Mouse (Mus musculus): Measurements from ENCODE around the gene Polr3gl.

Gene Polr3gl

DNA sequence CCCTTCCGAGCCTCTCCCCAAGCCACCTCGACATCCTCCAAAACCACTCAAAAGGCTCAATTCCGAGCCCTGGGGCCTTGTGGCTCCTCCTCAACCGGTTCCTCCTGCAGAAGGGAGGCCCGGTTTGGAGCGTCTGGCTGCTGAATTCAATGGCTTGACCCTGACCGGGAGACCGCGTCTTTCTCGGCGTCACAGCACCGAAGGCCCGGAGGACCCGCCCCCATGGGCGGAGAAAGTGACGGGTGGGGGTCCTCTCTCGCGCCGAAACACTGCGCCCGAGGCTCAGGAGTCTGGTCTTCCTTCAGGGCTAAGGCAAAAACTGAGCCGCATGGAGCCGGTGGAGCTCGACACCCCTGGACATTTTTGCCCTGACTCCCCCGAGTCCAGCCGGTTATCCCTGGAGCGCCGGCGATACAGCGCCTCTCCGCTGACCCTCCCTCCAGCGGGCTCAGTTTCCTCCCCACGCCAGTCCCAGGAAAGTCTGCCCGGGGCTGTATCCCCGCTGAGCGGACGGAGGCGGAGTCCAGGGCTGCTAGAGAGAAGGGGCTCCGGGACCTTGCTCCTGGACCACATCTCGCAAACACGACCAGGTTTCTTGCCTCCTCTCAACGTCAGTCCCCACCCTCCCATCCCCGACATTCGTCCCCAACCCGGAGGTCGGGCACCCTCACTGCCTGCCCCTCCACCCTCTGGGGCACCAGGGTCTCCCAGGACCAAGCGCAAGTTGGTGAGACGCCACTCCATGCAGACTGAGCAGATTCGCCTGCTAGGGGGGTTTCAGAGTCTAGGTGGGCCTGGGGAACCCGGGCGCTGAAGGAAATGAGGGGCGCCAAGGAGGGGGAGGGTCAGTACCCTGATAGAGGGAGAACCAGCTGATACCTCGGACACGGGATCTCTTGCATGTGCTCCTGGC, 4.4 kb upstream of the Polr3gl start:
- no peak for ATAC-seq (ENCODE audit: low TSS enrichment)

DNA sequence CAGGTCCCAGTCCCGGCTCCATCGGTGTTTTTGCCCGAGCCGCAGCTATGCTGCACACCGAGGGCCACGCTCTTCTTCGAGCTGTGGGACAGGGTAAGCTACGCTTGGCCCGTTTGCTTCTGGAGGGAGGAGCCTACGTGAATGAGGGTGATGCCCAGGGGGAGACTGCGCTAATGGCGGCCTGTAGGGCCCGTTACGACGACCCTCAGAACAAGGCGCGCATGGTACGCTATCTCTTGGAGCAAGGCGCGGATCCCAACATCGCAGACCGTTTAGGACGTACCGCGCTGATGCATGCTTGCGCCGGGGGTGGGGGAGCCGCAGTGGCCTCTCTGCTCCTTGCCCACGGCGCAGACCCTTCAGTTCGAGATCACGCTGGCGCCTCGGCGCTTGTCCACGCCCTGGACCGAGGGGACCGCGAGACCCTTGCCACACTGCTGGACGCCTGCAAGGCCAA, 3.5 kb upstream of the Polr3gl start:
- no peak for ATAC-seq (ENCODE audit: low TSS enrichment)

DNA sequence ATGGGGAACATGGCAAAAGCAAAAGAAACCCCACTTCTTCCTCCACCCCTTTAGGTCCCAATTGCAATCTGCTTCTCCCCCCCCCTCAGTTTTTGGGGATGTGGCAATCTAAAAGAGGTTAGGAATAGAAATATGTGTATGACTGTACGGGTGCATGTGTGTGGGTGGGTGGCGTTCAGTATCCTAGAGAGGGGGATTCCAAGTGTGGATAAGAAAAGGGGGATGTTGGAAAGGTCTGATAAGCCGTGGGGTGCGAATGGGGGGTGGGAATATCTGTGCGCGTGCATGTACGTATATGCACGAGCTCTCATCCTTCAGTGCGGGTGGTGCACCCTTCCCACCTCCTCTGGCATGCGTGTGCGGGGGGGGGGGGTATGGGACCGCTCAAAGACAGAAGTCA, 2.9 kb upstream of the Polr3gl start:
- no peak for ATAC-seq (ENCODE audit: low TSS enrichment)

DNA sequence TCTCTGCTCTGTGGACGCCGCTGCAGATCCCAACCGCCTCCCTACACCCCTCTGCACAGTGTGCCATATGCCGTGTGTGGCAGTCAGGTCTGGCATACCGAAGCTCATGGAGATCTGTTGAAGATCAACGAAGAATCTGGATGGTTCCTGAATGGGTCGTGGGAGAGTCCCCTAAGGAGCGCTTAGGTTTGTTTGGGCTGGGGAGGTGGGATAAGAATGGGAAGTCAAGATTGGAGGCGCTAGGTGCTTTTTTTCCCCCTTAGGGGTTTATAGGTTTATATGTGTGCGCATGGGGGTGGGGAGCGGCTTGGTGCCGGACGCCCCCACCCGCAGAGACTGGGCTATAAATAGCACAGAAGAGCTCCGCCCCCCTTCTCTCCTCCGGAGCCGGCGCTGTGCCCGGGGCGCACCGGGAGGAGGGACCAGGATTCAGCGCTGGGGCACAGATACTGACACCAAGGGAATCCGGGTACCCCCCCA, 2.3 kb upstream of the Polr3gl start, which contains the start of gene Ankrd34a:
Gene Ankrd34a, plus strand, starts transcription at position 409 of the 480 bp plus-strand sequence.
- peak; percentile 36 for ATAC-seq (ENCODE audit: low TSS enrichment)

DNA sequence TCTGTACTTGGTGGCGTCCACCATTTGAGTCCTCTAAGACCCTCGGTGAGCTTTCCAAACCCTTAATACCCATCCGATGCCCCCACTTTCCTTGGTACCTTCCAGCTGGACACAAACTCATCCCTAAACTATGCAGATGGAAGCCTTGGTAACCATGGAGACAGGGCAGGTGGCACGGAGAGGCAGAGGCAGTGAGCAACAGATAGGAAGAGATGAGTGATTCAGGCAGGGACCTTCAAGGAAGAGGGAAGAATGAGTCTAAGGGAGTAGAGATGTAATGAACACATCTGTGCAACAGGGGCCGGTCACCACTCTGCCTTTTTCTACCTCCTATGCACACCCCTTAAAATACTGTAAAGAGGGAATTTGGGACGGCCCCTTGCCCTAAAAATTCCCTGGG, 1.7 kb upstream of the Polr3gl start:
- ATAC-seq (ENCODE audit: low TSS enrichment), result peak; percentile 21; the same call in 1 of the 2 replicates

DNA sequence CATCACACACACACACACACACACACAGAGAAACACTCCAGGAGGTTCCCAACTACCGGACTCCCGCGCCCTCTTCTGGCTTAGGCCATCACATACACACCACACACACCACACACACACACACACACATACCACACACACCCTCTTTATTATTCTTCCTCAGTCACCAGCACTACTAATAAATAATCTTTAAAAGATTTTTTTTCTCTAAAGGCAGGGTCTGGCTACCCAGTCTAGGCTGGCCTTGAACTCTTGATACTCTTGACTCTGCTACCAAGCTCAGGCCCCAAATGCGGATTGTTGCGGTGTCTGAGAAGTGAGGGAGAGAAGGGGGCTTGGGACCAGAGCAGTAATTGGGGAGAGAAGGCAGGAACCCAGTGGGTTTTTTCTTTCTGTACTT, 870 bp upstream of the Polr3gl start:
- no peak for ATAC-seq (ENCODE audit: low TSS enrichment)

DNA sequence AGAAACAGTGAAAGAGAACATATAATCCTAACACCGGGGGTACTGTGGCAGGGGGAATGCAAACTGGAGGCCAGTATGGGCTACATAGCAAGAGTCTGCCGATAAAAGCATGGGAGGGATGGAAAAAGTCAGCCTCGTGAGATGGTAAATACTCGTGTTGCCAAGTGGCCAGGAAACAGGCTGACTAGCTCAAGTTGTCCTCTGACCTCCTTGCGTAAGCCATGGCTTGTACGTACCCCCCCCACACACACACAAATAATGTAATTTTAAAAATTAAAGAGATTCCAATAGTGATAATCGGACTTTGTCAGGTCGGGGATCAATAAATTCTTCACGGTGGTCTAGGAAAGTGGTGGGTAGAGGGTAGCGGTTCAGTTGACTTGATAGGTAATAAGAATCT, 607 bp downstream of the Polr3gl start:
- no peak for ATAC-seq (ENCODE audit: low TSS enrichment)

DNA sequence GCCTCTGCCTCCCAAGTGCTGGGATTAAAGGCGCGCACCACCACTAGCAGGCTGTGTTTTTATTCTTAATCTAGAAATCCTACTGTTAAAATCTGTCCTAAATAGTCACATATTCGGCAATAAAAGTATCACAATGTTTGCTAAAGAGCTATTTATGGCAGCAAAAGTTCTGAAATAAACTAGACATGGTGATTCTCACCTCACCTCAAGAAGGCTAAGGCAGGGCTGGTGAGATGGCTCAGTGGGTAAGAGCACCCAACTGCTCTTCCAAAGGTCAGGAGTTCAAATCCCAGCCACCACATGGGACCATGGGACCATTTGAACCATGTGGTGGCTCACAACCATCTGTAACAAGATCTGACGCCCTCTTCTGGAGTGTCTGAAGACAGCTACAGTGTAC, 3.3 kb downstream of the Polr3gl start:
- ATAC-seq (ENCODE audit: low TSS enrichment), result no peak

DNA sequence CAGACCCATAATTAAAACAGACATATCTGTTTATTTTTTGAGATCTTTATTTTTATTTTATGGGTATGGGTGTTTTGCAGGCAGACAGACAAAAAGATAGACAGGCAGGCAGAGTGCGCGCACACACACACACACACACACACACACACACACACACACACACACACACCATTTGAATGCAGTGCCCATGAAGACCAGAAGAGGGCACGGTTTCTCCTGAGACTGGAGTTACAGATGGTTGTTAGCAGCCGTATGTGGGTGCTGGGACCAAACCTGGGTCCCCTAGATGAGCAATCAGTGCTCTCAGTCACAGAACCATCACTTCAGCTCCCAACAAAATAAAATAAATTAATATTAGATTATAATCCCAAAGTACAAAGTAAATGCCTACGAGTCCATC, 10.6 kb downstream of the Polr3gl start:
- ATAC-seq (ENCODE audit: low TSS enrichment), result no peak

DNA sequence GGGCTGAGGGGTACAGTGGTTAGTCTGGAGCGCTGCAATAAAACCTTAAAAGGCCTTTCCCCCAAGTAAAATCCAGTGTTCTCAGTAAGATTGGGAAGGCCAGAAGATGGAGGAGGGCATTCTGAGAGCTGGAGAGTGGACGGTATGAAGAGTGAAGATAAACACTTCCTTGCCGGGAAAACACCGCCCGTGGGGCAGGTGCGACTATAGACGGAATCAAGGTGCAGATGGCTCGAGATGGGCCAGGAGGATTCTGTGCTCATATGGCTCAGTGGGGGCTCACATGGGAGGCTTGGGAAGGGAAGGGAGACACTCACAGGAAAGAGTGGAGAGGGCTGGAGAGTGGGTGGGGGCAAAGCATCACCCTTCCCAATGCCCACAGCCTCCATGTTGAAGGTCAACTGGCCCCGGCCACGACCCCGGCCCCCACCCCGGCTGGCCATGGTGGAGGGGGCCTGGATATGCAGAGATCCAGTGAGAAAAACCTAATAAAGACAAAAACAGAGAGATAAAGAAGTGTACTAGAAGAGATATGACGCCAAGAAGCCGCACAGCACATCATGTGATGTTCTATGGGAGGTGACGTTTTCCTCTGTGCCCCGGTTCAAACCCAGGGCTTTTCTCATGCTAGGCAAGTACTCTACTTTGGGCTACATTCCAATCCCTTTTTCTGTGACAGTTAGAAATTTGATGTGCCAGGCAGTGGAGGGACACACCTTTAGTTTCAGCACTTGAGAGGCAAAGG, 12.0 kb downstream of the Polr3gl start:
- no peak for ATAC-seq (ENCODE audit: low TSS enrichment)

DNA sequence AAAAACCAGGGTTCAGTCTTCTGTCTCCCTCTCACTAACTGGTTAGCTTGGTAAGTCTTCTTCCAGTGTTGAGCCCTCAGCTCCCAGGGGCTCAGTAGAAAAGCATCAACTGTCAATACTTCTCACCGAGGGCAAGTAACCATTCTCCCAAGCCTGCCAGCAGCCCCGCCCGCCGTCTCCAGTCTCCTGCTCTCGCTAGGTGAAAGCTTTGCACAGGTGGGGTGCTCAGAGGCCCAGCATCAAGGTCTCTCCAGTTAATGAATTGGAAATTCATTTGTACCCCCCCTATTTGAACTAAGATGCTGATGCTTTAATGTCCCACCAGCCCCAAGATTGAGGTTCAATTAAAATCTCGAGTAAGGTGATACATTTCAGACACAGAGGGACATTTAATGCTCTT, 12.8 kb downstream of the Polr3gl start:
- no peak for ATAC-seq (ENCODE audit: low TSS enrichment)

DNA sequence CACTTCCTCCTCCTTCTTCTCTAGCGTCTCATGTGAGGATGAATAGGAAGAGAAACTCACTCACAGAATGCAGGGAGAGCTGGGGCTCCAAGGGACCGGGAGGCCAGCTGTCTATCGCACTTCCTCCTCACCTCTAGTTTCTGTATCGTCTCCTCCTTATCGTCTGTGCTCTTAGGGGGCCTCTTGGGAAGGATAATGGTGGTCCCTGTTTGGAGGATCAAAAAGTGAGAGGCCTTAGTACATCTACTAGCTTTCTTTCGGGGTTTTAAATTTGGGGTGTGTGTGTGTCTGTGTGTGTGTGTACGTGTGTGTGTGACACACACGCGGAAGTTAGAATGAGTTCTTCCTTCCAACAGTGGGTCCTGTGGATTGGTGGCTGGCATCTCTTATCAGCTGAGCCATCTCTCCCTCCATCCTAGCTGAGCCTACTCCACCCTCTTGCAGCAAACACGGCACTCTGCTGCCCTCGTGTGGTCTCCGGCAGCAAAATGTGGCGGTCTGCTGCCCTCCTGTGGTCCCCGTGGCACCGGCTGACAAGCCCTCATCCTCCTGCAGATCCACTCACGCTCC, 14.0 kb downstream of the Polr3gl start:
- peak; percentile 78 for ATAC-seq (ENCODE audit: low TSS enrichment)

DNA sequence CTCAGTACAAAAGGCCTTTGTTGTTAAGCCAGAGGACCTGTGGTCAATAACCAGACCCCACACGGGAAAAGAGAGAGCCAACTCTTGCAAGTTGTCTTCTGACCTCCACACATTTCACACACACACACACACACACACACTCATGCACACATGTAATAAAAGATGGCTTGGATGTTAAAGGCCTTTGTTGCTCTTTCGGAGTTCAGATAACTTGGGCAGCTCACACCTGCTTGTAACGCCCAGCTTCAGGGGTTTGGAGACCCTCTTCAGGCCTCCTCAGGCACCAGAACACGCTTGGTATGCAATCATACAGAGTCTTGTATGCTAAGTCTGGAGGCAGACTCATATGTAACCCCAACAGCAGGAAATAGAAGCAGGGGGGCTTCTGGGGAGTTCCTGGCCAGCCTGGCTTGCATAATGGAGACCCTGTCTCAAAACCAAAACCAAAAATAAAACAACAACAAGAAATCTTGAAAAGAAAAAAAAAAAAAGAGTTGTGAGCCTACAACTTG, 14.7 kb downstream of the Polr3gl start:
- no peak for ATAC-seq (ENCODE audit: low TSS enrichment)

DNA sequence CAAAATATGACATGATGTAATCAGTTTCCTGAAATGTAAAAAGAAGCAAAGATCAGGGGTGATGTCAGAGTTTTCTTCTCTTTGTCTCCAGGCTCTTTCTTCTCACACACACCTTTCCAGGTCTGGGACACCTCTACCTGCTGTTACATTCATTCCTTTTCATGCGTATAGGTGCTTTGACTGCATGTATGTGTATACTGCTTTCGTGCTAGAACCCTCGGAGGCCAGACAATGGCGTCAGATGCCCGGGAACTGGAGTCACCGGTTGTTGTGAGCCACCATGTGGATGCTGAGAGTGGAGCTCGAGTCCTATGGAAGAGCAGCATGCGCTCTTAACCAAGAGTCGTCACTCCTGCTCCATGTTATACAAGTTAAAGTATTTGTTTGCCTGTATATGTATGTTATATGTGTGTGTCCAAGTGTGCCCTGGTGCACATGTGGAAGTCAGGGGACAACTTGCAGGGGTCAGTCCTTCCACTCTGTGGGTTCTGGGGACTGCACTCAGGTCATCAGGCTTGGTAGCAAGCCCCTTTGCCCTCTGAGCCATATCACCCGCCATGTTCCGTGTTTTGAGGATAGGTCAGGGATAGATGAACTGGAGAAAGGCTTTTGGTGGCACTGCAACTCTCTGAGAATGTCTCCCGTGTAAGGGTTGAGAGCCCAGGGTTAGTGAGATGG, 15.3 kb downstream of the Polr3gl start:
- no peak for ATAC-seq (ENCODE audit: low TSS enrichment)

DNA sequence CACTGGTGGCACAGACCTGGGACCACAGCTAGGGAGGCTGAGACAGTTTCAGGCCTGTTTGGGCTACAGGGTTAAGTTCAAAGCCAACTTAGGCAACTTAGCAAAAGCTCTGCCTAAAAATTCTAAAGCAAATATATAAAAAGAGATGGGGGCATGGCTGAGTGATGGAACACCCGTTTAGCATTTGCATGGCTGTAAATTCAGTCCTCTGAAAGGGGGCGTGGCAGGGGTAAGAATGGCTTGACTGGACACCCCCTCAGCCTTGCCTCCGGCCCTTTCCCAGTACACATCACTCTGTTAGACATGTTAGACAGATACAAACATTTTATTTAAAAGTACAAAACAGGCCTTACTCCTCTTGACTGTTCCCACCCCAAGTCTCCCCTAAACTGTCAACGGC, 16.4 kb downstream of the Polr3gl start:
- ATAC-seq (ENCODE audit: low TSS enrichment), result no peak

DNA sequence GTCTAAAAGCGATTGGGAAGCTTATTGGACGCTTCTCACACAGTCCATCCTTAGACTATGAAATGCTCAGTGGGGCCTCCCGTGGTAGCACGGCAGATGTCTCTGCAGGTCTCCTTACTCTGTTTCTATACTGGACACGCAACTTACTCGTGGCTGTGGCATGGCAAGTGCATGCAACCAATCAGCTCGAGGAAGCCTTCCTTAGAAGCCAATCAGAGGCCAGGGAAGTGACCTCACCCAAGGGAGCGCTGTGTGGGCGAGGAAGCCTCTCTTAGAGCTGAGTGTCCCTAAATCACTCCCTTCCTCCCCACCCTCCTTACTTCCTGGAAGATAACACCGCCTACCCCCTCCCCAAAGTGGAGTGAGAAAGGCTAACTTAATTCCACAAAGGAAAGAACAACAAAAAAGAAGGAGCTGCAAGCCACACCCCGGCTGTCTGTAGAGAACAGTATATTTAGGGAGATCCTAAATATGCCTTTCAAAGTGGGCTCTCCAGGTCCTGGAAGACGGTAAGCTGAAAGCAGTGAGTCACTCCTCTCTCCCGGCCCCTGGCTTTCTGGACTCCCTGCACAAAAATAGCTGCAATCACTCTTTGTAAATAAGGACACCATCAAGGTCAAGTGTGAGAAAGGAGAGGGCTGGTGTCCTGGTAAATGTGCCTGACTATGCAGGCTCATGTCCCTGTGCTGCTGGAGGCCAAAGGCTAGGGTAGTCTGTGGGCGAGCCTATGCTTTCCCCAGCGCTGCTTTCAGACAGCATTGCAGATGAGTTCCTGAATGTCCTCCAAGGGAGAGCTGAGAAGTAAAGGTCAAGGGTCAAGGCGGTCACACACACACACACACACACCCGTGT, 17.1 kb downstream of the Polr3gl start, which contains the start of gene Gm16253:
Gene Gm16253, plus strand, starts transcription at position 295 of the 852 bp plus-strand sequence.
- ATAC-seq (ENCODE audit: low TSS enrichment), result peak; percentile 79

DNA sequence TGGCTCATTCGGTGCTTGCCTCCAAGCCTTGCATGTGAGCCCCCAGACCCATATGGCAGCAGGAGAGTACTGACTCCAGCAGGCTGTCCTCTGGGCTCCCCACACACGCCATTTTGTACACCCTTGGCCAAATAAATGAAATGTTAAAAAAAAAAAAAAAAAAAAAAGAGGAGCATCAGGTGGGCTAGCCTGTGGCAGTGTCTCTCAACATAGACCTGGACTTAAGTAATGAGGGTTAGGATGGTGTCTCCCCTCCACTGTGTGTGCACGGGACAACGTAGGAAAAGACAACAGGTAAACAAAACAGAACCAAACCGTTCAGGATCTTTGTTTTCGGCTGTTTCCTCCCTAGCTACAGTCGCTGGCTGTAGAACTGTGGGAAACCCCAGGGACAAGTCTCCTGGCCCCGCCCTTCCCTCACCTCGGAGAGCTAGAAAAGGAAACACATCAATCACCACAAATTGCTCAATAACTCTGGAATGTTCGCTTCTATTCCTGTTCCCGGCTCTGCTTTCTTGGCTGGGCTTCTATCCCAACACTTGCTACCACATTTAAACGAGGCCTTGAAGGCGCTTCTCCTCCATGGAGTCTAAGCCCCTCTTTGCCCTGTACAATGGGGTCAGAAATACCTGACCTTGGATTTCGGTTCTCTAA, 17.8 kb downstream of the Polr3gl start:
- ATAC-seq (ENCODE audit: low TSS enrichment), result 0 out of 2 replicates have a peak, but pooled peaks have one; percentile 2

DNA sequence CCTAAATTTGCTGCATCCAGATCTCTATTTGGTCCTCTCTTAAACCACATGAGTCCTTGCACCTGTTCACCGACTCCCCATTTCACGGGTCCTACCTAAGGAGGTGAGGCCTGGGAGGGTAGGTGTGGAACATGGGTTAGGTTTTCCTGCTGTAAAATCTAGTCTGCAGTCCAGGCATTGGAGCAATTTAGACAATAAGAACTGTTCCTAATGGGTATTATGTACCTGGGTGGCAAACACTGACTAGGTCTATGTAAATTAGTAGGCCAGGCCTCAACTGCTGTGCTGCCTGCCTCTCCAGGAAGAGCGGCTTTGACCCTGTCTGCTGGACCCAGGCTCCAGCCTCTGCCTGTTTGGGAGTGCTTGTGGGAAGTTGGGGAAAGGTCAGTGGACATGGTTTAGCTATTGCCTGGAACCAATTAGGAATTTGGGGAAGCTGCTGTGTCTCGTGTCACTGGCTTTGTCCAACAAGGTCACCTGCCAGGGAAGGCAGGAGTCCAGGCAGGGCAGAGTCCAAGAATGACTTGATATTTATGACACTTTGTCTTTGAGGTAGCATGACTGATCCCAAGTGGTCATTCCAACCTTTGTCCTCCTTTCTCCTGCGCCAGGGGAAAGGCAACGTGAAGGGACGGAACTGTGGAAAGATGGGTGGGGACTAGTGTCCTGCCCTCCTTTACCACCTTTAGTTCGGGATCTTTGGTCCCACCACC, 18.6 kb downstream of the Polr3gl start:
- no peak for ATAC-seq (ENCODE audit: low TSS enrichment)
